Mouse (Mus musculus) spleen, postnatal 10 days (tissue): ENCODE measurements around the gene Atp8a1.

ENCODE experiments used
- DNase-seq, 2 experiments: peaks; one replicate each; pipeline ENCODE4 v3.0.0; 2021 to 2022; ENCODE audit warnings: low spot score in 2 of 2

Gene Atp8a1

GRCm38 (mm10) chr5:67631261-67631660 lies 216.0 kb downstream of the Atp8a1 start:
- DNase-seq, result no peak

GRCm38 (mm10) chr5:67629861-67630260 lies 217.4 kb downstream of the Atp8a1 start:
- no peak for DNase-seq

- no peak for DNase-seq
These were observed 217.8 kb downstream of the Atp8a1 start for GRCm38 (mm10) chr5:67629440-67629839.

DNA sequence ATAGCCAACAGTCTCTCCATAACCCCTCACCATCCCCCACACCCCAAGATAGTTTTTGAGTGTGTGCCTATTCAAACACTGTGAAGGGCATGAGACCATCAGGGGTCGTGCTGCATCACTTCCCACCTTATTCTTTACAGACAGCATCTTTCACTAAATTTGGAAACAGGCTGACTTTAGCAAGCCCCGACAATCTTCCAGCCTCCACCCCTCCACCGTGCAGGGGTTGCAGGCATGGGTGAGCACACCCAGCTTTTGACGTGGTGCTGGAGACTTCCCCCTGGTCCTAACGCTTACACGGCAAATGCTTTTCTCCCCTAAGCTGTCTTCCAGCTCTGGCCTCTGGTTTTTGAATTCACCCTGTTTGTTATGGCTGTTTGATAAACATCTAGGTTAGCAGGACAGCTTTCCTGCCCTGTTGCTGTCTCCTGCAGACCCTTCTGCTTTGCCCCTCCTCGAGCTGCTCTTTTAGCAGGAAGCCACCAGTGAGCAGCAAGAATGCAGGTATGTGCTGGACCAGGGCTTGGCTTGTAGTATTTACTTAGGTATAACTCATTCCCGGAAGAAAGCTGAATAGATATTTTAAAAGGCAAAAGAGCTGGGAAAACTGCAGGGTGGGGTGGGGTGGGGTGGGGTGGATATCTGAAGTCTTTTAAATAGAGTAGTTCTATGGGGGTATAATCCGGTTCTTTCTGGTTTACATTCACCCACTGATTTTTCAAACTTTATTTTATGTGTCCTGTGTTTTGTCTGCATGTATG lies 218.9 kb downstream of the Atp8a1 start:
- DNase-seq, result no peak

DNA sequence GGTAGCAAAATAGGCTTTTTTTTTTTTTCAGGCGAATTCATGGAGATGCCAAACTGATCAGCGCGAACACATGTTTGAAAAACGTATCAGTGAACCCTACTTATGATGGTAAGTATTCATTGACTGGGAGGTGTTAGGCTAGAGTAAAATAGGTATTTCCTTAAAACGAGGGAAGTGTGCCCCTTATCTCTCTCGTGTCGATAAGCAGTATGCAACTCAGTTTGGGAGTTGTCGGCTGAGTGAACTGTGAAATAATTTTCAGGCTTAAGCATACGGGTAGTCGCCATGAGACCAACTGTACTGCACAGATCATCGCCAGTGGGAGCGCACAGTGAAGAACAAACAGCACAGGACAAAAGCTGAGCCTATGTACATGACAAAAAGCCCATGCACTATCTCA lies 226.0 kb downstream of the Atp8a1 start:
- DNase-seq, result no peak

DNA sequence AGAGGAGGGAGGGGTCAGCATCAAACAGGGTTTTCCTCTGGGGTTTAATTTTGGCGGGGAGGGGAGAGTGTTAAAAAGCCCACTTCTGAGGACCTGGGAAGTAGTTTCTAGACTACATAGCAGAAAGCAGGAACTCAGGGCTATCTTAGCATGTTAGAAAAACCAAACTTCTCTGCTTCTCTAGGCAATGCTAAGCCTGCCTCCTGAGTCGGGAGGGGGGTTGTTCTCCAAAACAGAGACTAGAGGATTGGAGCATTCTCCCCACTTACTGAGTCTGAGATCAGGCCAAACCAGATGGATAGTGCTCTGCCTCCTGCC lies 237.8 kb downstream of the Atp8a1 start:
- no peak for DNase-seq

DNA sequence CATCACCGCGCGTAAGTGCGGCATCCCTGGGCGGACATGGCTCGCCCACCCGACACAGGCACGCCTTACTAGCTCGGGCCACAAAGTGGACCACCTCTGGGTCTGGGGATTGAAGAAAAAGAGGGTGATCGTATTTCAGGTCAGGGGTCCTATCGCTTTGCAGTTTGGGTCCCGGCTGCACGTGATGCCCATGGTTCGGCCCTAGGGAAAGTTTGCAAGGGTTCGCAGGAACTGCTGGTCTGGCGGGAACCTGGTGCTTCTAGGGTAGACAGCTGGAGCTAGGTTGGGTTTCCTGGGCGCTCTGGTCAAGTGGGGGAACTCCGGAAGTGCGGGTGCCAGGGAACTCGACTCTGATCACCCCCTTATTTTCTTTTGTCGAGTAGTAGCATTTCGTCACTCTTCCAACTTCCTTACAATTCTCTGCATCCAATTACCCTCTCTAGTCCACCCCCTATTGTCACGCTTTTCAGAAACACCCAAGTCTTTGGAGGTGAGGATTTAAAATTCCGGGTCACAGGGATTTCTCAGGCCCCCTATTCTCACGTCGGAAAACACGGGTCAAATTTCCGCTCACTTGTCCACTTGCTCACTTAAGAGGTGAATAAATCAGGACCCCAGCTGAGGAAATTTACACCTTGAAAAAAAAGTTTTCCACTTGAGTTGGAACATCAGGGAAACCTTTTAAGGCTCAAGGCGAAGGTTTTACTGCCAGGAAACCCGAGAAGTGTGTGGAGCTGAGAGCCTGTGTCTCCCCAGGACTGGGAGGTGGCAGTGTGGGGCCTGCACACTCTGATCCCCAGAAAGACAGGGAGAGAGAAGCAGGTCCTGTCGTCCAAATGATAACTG lies 238.3 kb downstream of the Atp8a1 start:
- no peak for DNase-seq

DNA sequence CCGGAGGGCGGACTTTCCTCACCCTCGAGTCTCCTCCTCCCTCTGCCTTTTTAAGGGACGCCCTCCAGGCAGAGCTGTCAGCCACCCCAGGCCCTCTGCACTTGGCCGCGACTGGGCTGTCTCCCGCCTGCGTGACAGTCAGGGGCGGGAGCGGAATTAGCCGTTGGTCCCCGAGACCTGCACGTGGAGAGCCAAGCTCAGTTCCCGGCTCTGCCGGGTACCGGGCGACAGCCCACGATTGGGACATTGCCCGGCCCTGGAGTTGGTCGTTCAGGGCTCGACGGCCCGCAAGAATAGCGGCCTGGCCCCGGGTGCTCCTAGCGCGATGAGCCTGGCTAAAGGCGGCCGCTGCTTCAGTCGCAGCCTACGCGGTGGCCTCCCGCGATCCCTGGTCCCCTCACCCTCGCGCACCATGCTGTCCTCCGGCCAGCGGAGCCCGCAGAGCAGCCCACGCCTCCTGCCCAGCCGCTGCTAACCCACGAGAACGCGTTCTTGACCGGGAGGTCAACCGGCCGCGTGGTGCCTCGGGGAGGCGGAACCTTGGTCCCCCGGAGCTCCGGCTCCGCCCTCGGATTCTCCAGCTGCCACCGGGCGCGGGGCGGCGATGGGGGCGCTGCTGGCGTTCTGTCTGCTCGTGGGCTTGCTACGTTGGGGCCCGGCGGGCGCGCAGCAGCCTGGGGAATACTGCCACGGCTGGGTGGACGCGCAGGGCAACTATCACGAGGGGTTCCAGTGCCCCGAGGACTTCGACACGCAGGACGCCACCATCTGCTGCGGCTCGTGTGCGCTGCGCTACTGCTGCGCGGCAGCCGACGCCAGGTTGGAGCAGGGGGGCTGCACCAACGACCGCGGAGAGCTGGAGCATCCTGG lies 239.2 kb downstream of the Atp8a1 start, which contains the start of gene Shisa3:
Gene Shisa3 (plus strand): TSS at position 79 of the 870 bp plus-strand sequence.
- DNase-seq, result peak in 1 of 2 experiments; percentile 24

- DNase-seq, result no peak
These were observed 240.1 kb downstream of the Atp8a1 start for GRCm38 (mm10) chr5:67606916-67607803.

DNA sequence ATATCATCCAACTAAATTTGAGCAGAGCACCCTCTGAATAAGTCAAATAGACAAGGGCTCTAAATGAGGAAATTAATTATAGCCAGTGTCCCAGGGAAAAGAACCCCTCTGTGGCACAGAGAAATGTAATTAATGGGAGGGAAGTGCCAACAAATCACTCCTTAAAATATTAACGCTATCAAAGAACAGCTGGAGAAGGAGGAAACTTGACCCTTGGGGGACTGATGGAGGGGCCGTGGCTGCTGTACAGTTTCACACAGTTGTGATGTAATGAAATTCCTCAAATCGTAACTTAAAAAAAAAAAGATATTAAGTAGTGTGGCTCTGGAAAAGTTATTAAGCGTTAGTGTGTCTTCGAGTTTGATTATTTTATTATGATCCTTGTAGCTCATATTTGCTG lies 241.3 kb downstream of the Atp8a1 start:
- no peak for DNase-seq

- no peak for DNase-seq
These were observed 247.3 kb downstream of the Atp8a1 start for GRCm38 (mm10) chr5:67599935-67600334.

DNA sequence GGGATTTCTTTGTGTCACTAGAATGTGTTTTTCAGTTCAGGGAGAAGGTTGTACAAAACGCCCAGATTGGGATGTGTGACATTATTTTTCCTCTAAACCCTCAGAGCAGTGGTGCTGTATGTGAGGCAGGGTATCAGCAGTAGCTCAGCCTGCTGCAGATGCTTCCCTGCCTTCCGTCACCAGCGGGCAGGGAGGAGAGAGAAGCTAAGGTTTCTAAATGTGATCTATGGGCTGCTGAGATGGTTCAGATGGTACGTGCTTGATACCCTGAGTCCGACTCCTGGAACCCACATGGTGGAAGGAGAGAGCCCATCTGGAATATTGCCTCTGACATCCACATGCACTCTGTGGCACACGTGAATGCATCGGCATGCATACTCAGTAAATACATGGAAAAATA lies 251.6 kb downstream of the Atp8a1 start:
- no peak for DNase-seq

DNA sequence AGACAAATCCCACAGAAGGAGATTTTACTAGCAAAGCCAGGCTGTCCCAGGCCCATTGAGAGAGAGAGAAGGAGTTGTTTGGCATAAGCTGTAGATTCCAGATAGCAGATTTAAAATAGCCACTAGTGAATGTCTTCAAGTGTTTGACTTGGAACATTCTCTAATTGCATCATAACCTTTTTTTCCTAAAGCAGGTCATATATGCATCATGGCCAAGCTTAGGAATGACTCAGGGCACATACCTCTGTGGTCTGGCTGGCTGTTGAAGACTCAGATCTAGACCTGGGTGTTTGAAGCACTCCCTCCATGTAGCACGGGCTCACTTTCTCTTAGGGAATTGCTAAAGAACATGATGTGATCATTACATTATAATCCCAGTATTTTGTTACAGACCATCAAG lies 252.2 kb downstream of the Atp8a1 start:
- no peak for DNase-seq

DNA sequence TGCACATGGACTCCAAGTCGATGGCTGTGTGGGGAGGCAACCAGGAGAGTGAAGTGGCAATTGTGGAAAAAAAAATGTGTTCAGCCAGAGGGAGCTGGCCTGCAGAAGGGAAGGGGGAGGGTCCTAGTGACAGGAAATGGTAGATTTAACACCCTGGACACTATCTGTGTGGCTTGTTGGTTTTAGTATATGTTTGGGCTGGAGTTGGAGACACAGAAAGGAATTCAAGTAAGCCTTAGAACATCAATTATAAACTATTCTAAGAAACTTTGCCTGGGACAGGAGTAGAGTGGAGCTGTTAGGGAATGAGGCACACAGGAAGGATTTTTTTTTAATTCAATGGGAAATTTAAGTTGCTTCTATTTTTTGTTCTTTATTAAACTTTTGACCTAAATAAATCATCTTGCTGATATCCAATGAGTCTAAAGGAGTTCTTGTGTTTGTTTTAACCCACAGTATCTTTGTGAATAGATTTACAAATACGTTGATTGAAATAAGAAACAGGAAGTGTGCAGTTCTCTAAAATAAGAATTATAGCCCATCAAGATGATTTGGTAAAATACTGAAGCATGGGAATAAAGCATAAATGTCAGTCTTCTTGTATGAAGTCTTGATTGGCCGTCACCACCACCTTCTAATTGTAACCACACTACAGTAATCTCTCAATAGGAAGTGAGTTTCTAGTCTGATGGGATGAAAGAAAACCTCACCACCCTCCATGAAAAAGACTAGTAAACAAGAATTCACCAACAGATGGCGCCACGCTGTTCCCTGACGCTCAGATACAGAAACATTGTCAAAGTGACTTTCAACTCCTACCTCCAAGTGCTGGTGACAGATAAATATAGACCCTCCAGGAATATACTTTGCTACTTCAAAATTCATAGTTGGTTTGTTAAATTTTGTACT lies 267.3 kb downstream of the Atp8a1 start:
- DNase-seq, result peak in 1 of 2 experiments; percentile 19

GRCm38 (mm10) chr5:67575705-67576104 lies 271.5 kb downstream of the Atp8a1 start:
- no peak for DNase-seq

DNA sequence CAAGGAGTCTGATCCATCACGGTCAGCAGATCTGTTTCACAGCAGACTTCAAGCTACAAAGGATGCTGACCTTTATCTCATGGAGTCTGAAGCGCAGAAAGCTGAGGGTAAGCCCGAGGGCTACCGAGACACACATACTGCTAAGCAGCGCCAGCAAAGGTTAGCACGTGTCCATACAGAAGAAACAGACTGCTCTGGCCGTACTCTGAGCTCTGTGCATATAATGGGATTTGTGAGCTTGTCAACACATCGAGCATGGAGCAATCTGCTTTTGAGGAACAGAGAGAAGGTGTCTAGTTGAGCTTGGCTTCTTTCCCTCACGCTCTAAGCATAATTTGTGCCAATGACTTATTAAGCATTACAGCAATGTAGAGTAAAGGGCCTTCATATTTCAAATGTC lies 273.2 kb downstream of the Atp8a1 start:
- DNase-seq, result no peak

DNA sequence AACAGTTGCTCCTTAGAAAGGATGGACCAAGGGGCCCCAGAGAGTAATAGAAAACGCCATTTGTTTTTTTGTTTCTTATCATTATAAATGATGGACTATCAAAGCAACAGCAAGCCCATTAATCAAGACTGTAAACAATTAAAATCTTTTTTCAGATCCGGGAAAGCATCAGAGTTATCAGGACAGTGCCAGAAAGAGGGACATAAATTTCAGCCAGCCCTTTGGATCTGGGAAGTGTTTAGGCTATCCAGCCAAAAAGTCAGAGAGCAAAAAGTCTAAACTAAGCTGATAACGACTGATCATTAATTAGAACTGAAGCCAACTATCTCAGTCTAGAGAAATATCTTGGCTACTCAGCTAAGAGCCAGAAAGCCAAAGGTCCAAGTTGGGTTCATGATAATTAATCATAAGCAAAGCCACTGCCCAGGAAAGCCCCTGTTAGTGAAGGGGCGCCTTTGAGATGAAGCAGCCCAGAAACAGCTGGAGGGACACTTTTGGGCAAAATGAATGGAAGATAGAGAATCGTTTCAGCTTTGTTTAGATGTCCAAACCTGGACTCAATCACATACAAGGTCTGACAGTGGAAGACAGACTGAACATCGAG lies 274.6 kb downstream of the Atp8a1 start:
- no peak for DNase-seq
